Mouse (Mus musculus) cerebellum, adult 2 months (tissue): ENCODE measurements around the gene Cabp7. TPM values are rescaled to one million over a fixed set of nuclear protein-coding genes. Genes with fewer than 3 reads are reported as not detected.

Source experiments
- DNase-seq, 2 experiments: peaks; one replicate each; pipeline ENCODE4 v3.0.0; 2021
- H3K27ac ChIP-seq: fragments of 200-500 bp; 2 replicates; pipeline ENCODE4 v1.5.1; 2012; ENCODE audit warnings: low read length, control low read depth, inconsistent platforms; ENCODE audit not compliant: insufficient read depth
- H3K27me3 ChIP-seq: fragments of 200-500 bp; 2 replicates; pipeline ENCODE4 v1.6.1; 2012; ENCODE audit warnings: inconsistent platforms, mild to moderate bottlenecking, low read length, moderate library complexity; ENCODE audit not compliant: control insufficient read depth, insufficient read depth
- H3K4me1 ChIP-seq: fragments of 200-500 bp; 2 replicates; pipeline ENCODE4 v1.6.1; 2011; ENCODE audit warnings: low read length; ENCODE audit not compliant: control insufficient read depth, insufficient read depth
- H3K4me3 ChIP-seq: fragments of 200-500 bp; replicated peaks from 2 replicates; pipeline ENCODE3; 2011; ENCODE audit warnings: mild to moderate bottlenecking, low read depth, low read length, control low read depth; ENCODE audit not compliant: insufficient read depth
- CTCF ChIP-seq: fragments of 200-500 bp; IDR thresholded peaks from 2 replicates; pipeline ENCODE4 v1.5.1; 2011; ENCODE audit warnings: low read depth, mild to moderate bottlenecking, control low read depth, low read length, moderate library complexity, borderline replicate concordance; ENCODE audit not compliant: insufficient read depth
- POLR2A ChIP-seq: fragments of 200-500 bp; IDR thresholded peaks from 2 replicates; pipeline ENCODE4 v1.6.1; 2011; ENCODE audit warnings: low read length, control low read depth, borderline replicate concordance; ENCODE audit not compliant: insufficient read depth
- WGBS: fragments of 180-500 bp; shearing (Covaris S2); methylation state at CpG from one replicate; pipeline ENCODE4 v1.1.7; 2018; 5-methylcytosine and 5-hydroxymethylcytosine counted together
- polyA plus RNA-seq: library from polyadenylated mRNA; depleted of rRNA; stranded (reverse); fragments of >200 nt; gene quantifications from 2 replicates; pipeline ENCODE4 v1.2.3, GENCODE M21; 2012; rRNA removed

The Cabp7 gene
- 114 and 129 TPM in 2 replicates for polyA plus RNA-seq

- H3K27ac ChIP-seq, result no peak within 1 kb of the TSS
Measured at GRCm38 (mm10) chr11:4746733-4747132, at the start of gene Cabp7. Gene Cabp7 (minus strand): TSS chr11:4746778.

GRCm38 (mm10) chr11:4793006-4793405, 46.4 kb upstream of the Cabp7 start:
- Histone ChIP-seq H3K4me3 (no peak overlapping the region), H3K4me1 (no peaks in the 10 kb centered on the region), H3K27me3 (no peaks in the 10 kb centered on the region), H3K27ac (no peak overlapping the region)
- TF ChIP-seq CTCF (no peak), POLR2A (no peak)
- no peak for DNase-seq
- WGBS, result 55% methylated on average over 3 of the region's 3 CpGs

More at GRCm38 (mm10) chr11:4746733-4747132, at the start of gene Cabp7:
- Histone ChIP-seq H3K27me3 (peaks cover 15% of the 10 kb centered on the region; the same call in 1 of the 2 replicates), H3K4me1 (no peaks in the 10 kb centered on the region), H3K4me3 (peak within 1 kb of the TSS; percentile 32)
- DNase-seq, result peak in 1 of 2 experiments; percentile 34
- TF ChIP-seq POLR2A (no peak), CTCF (no peak)
- 12% methylated on average over 35 of the region's 73 CpGs for WGBS

- 50% methylated on average over 6 of the region's 6 CpGs for WGBS
- Histone ChIP-seq H3K27ac (no peak overlapping the region), H3K27me3 (no peaks in the 10 kb centered on the region), H3K4me1 (no peaks in the 10 kb centered on the region), H3K4me3 (no peak overlapping the region)
- DNase-seq, result no peak
- TF ChIP-seq POLR2A, result no peak
- no peak for TF ChIP-seq CTCF
Measured at GRCm38 (mm10) chr11:4791549-4791948, 45.0 kb upstream of the Cabp7 start.

GRCm38 (mm10) chr11:4789691-4790090, 43.1 kb upstream of the Cabp7 start:
- no peak for DNase-seq
- Histone ChIP-seq H3K4me1 (no peaks in the 10 kb centered on the region), H3K27me3 (no peaks in the 10 kb centered on the region), H3K4me3 (no peak overlapping the region), H3K27ac (no peak overlapping the region)
- 44% methylated on average over 5 of the region's 5 CpGs for WGBS
- TF ChIP-seq POLR2A, result no peak
- no peak for TF ChIP-seq CTCF

GRCm38 (mm10) chr11:4784629-4785142, 38.1 kb upstream of the Cabp7 start:
- Histone ChIP-seq H3K4me3 (no peak overlapping the region), H3K4me1 (no peaks in the 10 kb centered on the region), H3K27me3 (no peaks in the 10 kb centered on the region), H3K27ac (no peak overlapping the region)
- no peak for DNase-seq
- TF ChIP-seq POLR2A, result no peak
- no peak for TF ChIP-seq CTCF
- WGBS, result 68% methylated on average over 5 of the region's 5 CpGs

- TF ChIP-seq POLR2A (no peak), CTCF (no peak)
- 87% methylated on average over 3 of the region's 3 CpGs for WGBS
- Histone ChIP-seq H3K4me3 (no peak overlapping the region), H3K27me3 (no peaks in the 10 kb centered on the region), H3K4me1 (no peaks in the 10 kb centered on the region), H3K27ac (no peak overlapping the region)
- no peak for DNase-seq
Measured at GRCm38 (mm10) chr11:4783116-4783515, 36.5 kb upstream of the Cabp7 start.

GRCm38 (mm10) chr11:4780927-4781326, 34.3 kb upstream of the Cabp7 start:
- Histone ChIP-seq H3K4me3 (no peak overlapping the region), H3K27ac (no peak overlapping the region), H3K27me3 (no peaks in the 10 kb centered on the region), H3K4me1 (no peaks in the 10 kb centered on the region)
- TF ChIP-seq CTCF (no peak), POLR2A (no peak)
- DNase-seq, result no peak
- WGBS, result 87% methylated on average over 3 of the region's 3 CpGs

GRCm38 (mm10) chr11:4772925-4773324, 26.3 kb upstream of the Cabp7 start:
- Histone ChIP-seq H3K4me1 (no peaks in the 10 kb centered on the region), H3K27me3 (no peaks in the 10 kb centered on the region), H3K27ac (no peak overlapping the region), H3K4me3 (no peak overlapping the region)
- WGBS, result 12% methylated on average over 3 of the region's 3 CpGs
- TF ChIP-seq POLR2A, result no peak
- TF ChIP-seq CTCF, result peak; percentile 60; the same call in 1 of the 2 replicates
- DNase-seq, result peak; percentile 61 to 73
